Mouse (Mus musculus): ENCODE measurements at regions not wholly inside any gene's neighbourhood (a gene's known extent, or its start where the extent isn't known, plus 50 kb on each side); places are given as distances from the start of the nearest gene placed in this dataset.

- DNase-seq (ENCODE audit: low spot score) = no peak
Observed at GRCm38 (mm10) chr3:19747361-19747760, 118.9 kb upstream of the 1700064H15Rik start.

DNA sequence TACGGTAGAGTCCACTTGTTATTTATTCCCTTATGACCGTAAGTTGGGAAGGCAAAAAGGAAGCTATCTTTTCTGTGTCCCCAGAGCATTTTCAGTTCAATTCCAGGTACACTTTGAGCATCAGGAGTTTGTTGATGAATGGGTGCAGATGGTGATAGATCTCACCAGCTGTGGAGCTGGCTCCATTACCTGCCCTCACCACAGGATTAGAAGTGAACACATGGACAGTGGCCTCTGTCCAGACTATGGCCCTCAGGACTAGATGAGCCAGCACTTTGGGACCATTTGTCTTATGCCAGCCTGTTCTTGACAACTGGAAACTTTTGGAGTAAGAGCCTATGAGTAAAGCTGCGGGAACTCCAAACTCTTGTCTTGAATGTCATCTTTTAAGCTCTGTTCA is 123.5 kb upstream of the 1700064H15Rik start:
- DNase-seq (ENCODE audit: low spot score) = no peak

- no peak for DNase-seq (ENCODE audit: low spot score)
Observed at GRCm38 (mm10) chr3:19754011-19754410, 125.5 kb upstream of the 1700064H15Rik start.

- DNase-seq (ENCODE audit: low spot score) = no peak
Observed at GRCm38 (mm10) chr3:19754636-19755035, 126.2 kb upstream of the 1700064H15Rik start.

DNA sequence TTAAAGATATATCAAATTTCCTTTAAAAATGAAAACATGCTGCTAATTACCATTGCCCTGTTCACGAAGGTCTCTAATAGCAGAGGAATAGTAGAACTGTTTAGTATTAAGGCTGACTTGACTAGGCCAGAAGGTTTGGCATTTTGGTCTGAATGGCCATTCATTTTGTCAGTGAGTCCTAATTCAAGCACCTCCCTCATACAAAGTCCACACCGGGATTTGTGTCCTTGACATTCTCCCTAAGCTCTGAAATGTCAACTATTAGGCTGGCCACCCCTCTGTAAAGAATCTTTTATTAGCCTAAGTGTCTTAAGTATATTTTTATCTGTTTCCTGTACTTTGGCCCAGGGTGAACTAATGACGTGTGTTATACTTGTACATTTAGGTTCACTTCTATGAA is 126.7 kb upstream of the 1700064H15Rik start:
- no peak for DNase-seq (ENCODE audit: low spot score)

DNA sequence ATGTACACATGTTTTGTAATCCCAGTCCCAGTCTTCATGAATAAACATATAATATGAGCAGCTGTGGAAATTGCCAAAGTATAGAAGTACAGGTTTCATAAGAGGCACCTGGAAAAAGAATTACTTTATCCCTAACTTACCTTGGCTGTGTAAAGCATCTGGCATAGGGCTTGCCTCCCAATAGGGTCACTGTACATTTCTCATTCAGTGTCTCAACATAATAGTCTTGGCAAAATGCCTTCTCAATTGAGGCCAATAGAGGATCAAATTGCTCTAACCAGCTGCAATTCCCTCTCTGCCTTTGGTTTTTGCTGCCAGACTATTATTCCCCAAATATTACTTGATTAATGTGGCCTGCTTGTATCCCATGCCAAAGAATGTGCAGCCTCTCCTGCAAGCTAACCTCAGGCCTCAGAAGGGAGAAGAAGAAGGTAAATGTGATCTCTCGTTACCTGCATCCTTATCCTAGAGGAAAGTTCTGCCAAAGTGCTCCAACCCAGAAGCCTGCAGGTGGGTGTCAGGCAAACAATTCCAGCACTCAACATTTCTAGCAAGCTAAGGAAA is 158.2 kb upstream of the Cp start:
- DNase-seq (ENCODE audit: low spot score) = no peak

DNA sequence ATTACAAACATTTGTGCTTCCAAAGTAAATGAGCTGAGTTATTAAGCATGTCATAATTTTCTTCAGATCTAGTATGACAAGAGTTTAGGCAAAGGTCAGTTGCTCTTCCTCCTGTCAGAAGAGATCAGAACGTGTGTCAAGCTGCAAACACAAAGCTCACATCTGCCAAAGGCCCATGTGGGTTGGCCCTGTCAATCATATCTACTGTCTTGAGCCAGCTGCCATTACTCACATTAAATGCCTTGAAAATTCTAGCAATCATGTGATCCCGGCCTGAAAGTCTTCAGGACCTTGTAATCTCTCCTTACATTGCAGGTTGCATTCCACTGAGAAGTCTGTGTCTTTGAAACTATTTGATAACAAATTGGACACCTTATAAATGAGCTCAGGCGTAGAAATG is 146.8 kb upstream of the Cp start:
- DNase-seq (ENCODE audit: low spot score) = no peak

DNA sequence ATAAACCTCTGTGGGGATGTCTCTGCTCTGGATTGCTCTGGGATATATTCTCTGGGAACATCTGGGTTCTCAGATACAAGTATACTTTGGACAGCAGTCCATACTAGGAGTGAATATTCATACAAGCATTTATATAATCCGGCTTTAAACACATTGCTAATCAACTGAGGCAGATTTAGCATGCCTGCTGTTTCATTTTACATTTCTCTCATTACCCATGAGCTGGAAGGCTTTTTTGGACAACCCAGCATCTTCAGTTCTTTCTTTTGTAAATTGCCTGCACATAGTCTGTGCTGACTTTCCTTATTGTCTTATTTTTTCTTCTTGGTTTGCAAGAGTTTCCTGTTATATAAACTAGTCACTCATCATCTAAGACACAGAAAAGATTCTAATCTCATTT is 131.9 kb upstream of the Cp start:
- no peak for DNase-seq (ENCODE audit: low spot score)

GRCm38 (mm10) chr3:19828518-19829246 is 128.2 kb upstream of the Cp start:
- DNase-seq (ENCODE audit: low spot score) = no peak

DNA sequence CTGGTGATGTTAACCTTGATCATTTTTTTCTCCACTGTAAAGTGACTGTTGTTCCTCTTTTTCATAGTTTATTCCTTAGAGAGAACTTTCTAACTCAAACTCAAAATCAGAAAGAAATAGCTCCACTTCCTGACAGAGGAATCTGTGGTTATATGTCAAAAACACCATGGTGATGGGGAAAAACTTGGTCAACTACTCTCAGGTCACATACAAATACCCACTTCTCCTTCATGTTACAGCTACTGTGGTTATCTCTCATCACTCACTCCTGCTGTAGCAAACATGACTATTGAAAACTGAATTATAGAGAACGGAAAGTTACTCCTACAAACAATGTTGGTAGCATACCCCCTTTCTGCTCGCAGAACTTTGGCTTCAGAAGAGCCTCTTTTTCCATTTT is 127.1 kb upstream of the Cp start:
- DNase-seq (ENCODE audit: low spot score) = no peak

- no peak for DNase-seq (ENCODE audit: low spot score)
Observed at GRCm38 (mm10) chr3:19848031-19848735, 108.7 kb upstream of the Cp start.

DNA sequence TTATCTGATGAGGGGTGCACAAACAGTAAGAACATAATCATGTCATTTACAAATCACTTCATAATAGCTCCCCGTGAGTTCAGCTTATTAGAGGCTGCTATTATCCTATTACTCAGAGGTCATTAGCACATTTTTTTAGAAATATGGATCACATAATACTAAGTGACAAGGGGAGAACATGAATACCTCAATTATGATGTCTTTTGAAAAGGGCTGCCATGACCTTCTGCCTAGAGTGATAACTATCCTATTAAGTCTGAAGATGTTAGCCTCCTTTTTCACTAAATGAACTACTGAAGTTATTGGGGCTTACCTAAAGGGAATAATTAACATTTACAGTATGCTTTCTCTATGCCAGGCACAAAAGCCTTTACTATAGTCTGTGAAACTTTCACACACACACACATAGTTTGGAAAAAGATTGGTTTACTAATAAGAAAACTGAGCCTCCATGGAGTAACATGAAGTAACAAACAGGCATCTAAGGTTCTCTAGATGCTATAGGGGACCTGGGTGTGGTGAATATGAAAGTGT is 108.1 kb upstream of the Cp start:
- DNase-seq (ENCODE audit: low spot score) = no peak

DNA sequence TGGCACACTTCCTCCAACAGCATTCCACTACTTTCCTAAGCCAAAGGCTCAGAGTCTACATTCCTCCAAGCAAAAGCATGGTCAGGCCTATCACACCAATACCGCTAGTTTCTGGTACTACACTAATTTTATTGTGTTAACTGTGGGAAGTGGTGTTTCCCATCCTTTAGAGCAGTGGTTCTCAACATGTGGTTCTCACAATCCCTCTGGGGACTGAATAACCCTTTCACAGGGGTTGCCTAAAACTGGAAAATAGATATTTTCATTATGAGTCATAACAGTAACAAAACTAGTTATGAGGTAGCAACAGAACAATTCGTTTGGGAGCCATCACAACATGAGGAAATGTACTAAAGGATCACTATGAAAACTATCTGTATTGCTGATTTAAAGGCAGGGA is 74.2 kb upstream of the Cp start:
- no peak for DNase-seq (ENCODE audit: low spot score)

DNA sequence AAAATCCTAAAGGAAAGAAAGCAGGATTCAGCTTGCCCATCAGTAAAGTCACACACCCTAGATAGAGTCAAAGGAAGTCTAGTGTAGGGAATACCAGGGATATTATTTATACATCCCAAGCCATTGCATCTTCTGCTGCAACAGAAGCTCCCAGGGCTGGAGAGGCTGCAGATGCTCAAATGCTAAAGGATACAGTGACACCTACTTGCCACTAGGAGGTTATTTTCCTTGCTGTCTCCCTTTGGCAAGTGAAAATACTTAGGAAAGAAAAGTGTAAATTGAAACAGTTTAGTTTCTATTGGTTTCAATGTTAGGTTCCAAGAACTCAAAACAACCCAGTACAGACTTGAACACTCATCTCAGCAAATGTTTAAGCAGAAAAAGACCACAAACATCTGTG is 68.4 kb upstream of the Cp start:
- DNase-seq (ENCODE audit: low spot score) = no peak

DNA sequence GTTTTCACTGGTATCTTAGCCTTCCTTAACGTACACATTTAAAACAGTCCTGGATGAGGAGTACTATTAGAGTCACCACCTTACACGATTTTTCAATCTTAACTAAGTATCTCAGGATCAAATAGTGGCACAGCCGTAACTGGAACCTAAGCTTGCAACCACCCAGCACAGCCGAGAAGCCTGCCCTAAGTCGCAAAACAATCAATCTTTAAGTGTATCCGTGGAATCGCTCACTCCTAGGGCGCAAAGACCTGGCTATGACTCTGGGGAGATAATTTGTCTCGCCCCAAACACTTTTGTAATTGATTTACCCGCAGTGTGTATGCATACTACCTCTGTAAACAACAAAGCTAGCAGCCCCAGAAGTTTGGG is 62.6 kb upstream of the Cp start:
- DNase-seq (ENCODE audit: low spot score) = no peak

DNA sequence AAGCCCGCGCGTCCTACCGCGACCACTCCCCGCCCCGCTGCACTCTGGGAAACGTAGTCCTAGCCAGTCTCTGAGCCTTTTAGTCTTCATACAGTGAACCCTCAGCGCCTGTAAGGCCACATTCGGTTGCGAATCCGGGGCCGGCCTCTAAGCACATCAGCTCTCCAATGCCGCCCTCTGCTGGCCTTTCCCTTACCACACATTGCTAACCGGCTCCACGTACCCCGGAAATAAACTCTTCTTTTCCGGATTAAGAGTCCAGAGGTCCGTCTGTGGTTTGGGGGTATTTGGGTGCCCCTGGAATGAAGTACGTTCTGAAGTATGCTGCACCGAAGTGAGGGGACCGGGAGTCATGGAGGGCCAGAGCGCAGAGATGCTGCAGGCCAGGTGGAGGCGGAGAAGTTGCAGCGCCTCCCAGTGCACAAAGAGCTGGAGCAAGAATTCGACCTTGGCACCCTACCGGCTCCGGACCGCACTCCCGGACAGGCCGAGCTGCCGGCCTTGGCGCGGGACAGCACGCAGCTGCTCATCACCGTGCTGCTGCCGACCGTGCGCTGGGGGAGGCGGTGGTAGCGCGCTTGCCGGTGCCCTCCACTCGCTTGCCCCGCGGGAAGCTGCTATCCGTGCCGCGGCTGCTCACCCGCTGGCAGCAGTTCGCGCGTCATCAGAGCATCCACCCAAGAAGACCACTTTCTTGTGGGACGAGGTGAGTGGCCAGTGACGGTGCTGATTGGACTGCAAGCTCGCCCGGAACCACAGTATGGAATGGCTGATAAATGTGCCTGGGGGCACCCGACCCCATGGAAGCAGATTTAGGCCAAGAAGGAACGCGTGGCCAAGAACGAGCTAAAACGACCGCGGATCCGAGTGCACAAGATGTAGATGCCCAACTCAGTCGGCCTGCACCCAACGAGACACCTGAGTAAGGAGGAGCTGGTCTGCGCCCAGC is 62.0 kb upstream of the Cp start:
- DNase-seq (ENCODE audit: low spot score) = peak; percentile 90

GRCm38 (mm10) chr3:19895755-19896154 is 61.1 kb upstream of the Cp start:
- DNase-seq (ENCODE audit: low spot score) = no peak

DNA sequence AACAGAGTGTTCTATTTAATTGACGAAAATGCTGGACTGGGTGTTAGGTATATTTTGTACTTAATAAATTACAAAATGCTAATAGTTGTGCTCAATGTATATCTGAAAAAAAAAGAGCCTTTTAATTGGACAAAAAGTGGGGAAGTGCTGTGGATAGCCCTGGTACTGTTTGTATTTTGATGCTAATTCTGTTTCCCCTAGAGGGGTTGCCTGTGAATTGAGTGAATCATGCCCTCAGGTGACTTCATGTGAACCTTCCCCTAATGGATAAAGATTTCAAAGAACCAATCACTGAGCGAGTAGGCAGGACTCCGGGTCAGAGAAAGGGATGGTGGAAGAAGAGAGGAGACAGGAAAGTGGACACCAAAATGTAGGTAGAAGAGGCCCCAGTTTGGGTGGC is 59.7 kb upstream of the Cp start:
- no peak for DNase-seq (ENCODE audit: low spot score)

GRCm38 (mm10) chr3:19902226-19902625 is 54.6 kb upstream of the Cp start:
- DNase-seq (ENCODE audit: low spot score) = no peak

DNA sequence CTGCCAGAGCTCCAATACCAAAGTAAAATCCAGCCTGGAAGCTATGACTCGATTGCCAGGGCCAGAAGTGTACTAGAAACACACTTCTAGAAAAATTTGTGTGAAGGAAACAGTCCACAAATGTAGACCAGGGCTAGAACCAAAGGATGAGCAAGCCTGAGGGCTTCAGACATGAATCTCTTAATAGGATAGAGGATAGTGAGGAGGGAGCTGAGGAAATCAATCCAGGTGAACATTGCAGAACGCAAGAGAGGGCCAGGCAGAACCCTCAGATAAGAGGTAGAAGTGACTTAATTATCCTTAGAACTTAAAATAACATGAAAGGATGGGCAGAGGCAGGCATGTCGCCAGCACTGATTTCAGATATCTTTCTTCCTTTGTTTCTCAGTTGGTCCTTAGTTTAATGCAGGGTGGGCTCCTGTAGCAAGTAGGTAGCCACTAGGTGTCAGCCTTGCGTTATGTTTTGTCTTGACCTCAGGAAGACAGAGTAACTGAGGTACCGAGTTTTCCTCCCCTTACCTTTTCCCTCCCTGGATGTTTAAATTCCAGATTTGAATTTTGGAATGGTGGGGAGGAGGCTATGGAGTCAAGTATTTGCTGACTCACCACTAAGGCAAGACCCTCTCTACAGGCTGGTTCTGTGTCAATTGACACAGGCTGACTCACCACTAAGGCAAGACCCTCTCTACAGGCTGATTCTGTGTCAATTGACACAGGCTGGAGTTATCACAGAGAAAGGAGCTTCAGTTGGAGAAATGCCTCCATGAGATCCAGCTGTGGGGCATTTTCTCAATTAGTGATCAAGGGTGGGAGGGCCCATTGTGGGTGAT is 52.2 kb upstream of the Cp start:
- peak; percentile 9 for DNase-seq (ENCODE audit: low spot score)
